Mouse (Mus musculus) midbrain, embryonic 11.5 days (tissue): Measurements from ENCODE around the gene Mymk. TPM values are rescaled to one million over a fixed set of nuclear protein-coding genes. Genes with fewer than 3 reads are reported as not detected.

Experiments used
- ATAC-seq: fragments of 200-750 bp; cut with Nextera tagmentation; 2 replicates; pipeline ENCODE4 v1.8.0; 2017; ENCODE audit warnings: moderate TSS enrichment, moderate library complexity; ENCODE audit not compliant: low FRiP score
- DNase-seq: peaks from one replicate; pipeline ENCODE4 v3.0.0; 2015; ENCODE audit warnings: low spot score; ENCODE audit errors: missing footprints
- H3K27ac ChIP-seq: fragments of 300-500 bp; sonication (generic); 2 replicates; pipeline ENCODE4 v1.5.1; 2014; ENCODE audit warnings: low read depth, low read length
- H3K27me3 ChIP-seq: fragments of 300-500 bp; sonication (generic); 2 replicates; pipeline ENCODE4 v1.6.1; 2014; ENCODE audit warnings: mild to moderate bottlenecking, low read length, moderate library complexity, mixed read lengths; ENCODE audit not compliant: control insufficient read depth, insufficient read depth
- H3K36me3 ChIP-seq: fragments of 300-500 bp; sonication (generic); 2 replicates; pipeline ENCODE4 v1.6.1; 2014; ENCODE audit warnings: mild to moderate bottlenecking, low read length, moderate library complexity, mixed read lengths; ENCODE audit not compliant: control insufficient read depth, insufficient read depth
- H3K4me1 ChIP-seq: fragments of 300-500 bp; sonication (generic); 2 replicates; pipeline ENCODE4 v1.6.1; 2014; ENCODE audit warnings: low read length; ENCODE audit not compliant: control insufficient read depth, insufficient read depth
- H3K4me2 ChIP-seq: fragments of 300-500 bp; sonication (generic); 2 replicates; pipeline ENCODE4 v1.6.1; 2014; ENCODE audit warnings: mild to moderate bottlenecking, moderate library complexity
- H3K4me3 ChIP-seq: fragments of 300-500 bp; sonication (generic); 2 replicates; pipeline ENCODE4 v1.5.1; 2014; ENCODE audit warnings: low read depth, low read length
- H3K9ac ChIP-seq: fragments of 300-500 bp; sonication (generic); 2 replicates; pipeline ENCODE4 v1.6.1; 2014; ENCODE audit warnings: low read length
- H3K9me3 ChIP-seq: fragments of 300-500 bp; sonication (generic); 2 replicates; pipeline ENCODE4 v1.6.1; 2016; ENCODE audit warnings: low read length; ENCODE audit not compliant: control insufficient read depth
- WGBS: fragments of 180-500 bp; shearing (Covaris S2); extraction: QIAGEN DNeasy Blood & Tissue Kit; methylation state at CpG from one replicate; pipeline ENCODE4 v1.1.7; 2014; 5-methylcytosine and 5-hydroxymethylcytosine counted together
- polyA plus RNA-seq: library from polyadenylated mRNA; unstranded; fragments of >200 nt; fragmentation: Nextera tagmentation; extraction: Ambion mirVana; gene quantifications from 2 replicates; pipeline ENCODE4 v1.2.1, GENCODE M21; 2014

Gene Mymk
- polyA plus RNA-seq, 1 experiment from 2014 or later = not detected

DNA sequence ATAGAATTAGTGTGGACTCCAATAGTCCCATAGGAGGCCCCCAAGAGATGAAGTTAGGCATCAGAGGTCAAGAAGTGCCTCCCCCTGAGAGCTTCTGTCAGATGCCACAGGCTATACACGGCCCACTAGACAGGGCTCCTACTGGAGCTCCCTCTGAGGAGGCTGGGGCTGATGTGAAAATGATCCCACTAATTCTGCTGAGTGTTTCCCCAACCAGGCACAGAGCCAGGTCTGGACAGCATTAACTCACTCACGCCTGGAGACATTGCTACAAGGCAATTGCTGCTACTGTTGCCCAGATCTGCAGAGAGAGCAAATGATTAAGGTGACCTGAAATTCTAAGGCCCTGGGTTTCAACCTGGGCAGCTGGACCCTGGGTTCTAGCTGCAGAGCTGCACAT lies 13.8 kb upstream of the Mymk start:
- DNase-seq = no peak
- 43% methylated on average over 2 of the region's 2 CpGs for WGBS
- H3K4me1 ChIP-seq = no peaks in the 10 kb centered on the region
- no peak overlapping the region for H3K4me2 ChIP-seq
- H3K36me3 ChIP-seq = no peaks in the 10 kb centered on the region
- no peaks in the 10 kb centered on the region for H3K9me3 ChIP-seq
- no peaks in the 10 kb centered on the region for H3K27me3 ChIP-seq
- no peak overlapping the region for H3K4me3 ChIP-seq
- no peak overlapping the region for H3K9ac ChIP-seq
- ATAC-seq = no peak
- H3K27ac ChIP-seq = no peak overlapping the region

DNA sequence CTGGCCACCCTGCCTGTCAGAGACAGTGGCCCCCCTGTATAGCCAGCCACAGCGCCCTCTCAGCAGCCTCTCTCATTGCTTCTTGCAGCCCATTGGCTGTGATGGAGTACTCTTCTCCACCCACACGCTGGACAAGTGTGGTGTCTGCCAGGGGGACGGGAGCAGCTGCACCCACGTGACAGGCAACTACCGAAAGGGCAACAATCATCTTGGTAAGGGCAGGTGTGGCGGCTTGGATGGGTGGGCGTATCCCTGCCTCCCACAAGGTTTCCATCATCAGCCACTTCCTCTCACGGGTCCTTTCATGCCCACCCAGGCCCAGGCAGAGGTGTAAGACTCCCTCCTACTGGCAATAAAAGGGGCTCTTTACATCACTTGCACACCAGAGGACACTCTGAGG lies 13.0 kb upstream of the Mymk start:
- H3K36me3 ChIP-seq = no peaks in the 10 kb centered on the region
- ATAC-seq = no peak

DNA sequence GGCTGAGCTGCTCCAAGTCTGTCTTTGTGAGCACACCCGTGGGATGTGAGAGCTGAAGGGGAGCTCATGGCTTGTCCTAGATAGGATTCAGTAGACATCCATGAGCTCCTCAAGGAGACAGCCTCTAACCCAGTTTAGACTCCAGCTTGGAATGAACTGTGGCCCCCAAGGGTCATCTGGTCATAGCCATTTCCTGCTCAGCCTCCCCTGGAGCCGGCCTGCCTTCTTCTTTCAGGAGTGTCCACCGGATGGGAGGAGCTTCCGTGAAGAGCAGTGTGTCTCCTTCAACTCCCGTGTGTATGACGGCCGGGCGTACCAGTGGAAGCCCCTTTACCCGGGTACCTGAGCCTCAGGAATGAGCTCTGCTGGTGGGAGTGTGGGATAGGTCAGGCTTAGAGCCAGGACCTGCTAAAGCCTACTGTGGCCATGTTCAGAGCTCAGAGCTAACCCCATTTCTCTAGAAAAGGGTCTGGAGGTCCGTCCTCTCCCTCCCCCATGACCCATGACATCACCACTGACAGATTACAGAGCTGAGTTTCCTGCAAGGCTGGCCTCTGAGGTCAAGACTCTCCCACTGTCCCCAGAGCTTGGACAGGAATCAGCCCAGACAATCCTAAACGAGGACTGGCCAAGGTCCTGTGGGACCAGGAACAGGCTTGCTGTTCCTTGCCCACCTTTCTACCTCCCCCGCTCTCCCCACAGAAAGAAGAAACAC lies 11.9 kb upstream of the Mymk start:
- Histone ChIP-seq H3K9ac (no peak overlapping the region), H3K9me3 (no peaks in the 10 kb centered on the region), H3K27me3 (no peaks in the 10 kb centered on the region), H3K27ac (no peak overlapping the region), H3K4me1 (peaks cover 8% of the 10 kb centered on the region), H3K4me2 (no peak overlapping the region), H3K4me3 (no peak overlapping the region), H3K36me3 (no peaks in the 10 kb centered on the region)
- ATAC-seq = no peak
- DNase-seq = no peak
- WGBS = 85% methylated on average over 12 of the region's 12 CpGs

More for the DNA sequence above, 13.0 kb upstream of the Mymk start:
- no peaks in the 10 kb centered on the region for H3K9me3 ChIP-seq
- WGBS = 62% methylated on average over 8 of the region's 8 CpGs
- H3K27me3 ChIP-seq = no peaks in the 10 kb centered on the region
- H3K27ac ChIP-seq = no peak overlapping the region
- H3K4me1 ChIP-seq = no peaks in the 10 kb centered on the region
- H3K9ac ChIP-seq = no peak overlapping the region
- DNase-seq = no peak
- no peak overlapping the region for H3K4me3 ChIP-seq
- H3K4me2 ChIP-seq = no peak overlapping the region

DNA sequence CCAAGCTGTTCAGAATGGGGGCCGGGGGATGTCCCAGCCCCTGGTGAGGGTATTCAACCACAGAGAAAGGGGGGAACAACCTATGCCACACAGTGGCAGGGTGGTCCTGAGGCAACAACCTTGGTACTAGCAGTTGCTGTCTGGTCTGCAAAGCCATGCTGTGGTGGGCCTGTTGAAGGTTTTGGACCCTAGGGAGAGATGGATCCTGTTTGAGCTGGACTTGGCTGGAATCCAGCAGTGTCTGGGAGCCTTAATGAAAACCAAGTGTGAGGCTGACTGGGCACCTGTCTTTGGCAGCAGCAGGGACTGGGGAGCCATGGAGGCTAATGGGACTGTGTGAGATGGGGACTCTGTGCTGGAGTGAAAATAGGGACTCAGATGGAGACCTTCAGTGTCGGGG lies 7.7 kb upstream of the Mymk start:
- WGBS = 69% methylated on average over 2 of the region's 2 CpGs

DNA sequence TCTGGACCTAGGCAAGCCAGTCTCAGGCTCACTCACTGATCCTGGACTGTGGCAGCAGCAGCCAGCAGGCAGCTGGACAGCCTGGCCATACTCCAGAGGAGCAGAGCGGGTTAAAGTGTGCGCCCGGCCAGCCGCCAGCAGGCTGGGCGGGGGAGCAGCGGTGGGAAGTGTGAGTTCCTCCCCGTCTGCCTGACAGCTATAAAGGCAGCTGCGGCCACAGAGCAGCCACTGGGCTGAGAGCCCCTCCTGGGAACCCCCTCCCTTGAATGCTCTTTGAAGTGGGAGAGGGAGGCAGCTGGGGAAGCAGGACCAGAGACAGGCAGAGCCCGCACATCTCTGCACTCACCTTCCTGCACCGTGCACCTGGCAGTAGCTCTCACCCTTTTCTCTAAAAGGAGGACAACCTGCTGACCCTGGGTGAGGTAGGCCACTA lies 7.2 kb upstream of the Mymk start, which contains the start of gene Adamtsl2:
Gene Adamtsl2 (plus strand): TSS at position 228 of the 433 bp plus-strand sequence.
- WGBS = 4% methylated on average over 10 of the region's 10 CpGs
- peaks cover 11% of the 10 kb centered on the region for H3K4me1 ChIP-seq
- no peak within 1 kb of the TSS for H3K4me3 ChIP-seq

More for the DNA sequence above, 7.7 kb upstream of the Mymk start:
- no peaks in the 10 kb centered on the region for H3K9me3 ChIP-seq
- no peak overlapping the region for H3K4me3 ChIP-seq
- H3K36me3 ChIP-seq = no peaks in the 10 kb centered on the region
- H3K4me2 ChIP-seq = no peak overlapping the region
- DNase-seq = no peak
- H3K4me1 ChIP-seq = peaks cover 11% of the 10 kb centered on the region
- no peak overlapping the region for H3K27ac ChIP-seq
- peak; percentile 33; the same call in 1 of the 2 replicates for ATAC-seq
- H3K27me3 ChIP-seq = no peaks in the 10 kb centered on the region
- no peak overlapping the region for H3K9ac ChIP-seq

DNA sequence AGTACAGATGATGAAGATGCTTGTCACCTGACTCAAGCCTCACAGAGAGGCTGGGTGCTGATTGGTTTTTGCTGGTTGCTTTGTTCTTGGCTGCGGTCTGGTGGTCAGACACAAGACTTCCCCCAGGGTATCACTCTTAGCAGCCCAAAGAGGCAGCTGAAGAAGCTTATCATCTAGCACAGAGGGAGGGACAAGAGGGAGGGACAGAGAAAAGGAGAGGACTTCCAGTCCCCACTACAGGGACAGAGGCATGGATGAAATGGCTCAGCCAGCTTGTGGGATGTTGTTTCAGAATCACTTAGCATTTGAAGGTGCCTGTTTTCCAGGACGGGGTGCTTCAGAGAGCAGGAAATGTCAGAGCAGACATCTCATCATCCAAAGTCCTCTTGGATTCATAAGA lies 6.3 kb upstream of the Mymk start:
- no peaks in the 10 kb centered on the region for H3K36me3 ChIP-seq
- 23% methylated on average over 2 of the region's 2 CpGs for WGBS
- no peak overlapping the region for H3K4me2 ChIP-seq
- no peak for DNase-seq
- H3K9me3 ChIP-seq = no peaks in the 10 kb centered on the region
- H3K4me3 ChIP-seq = no peak overlapping the region
- H3K4me1 ChIP-seq = peaks cover 11% of the 10 kb centered on the region
- no peak overlapping the region for H3K9ac ChIP-seq
- ATAC-seq = no peak
- H3K27me3 ChIP-seq = no peaks in the 10 kb centered on the region
- no peak overlapping the region for H3K27ac ChIP-seq

More for the DNA sequence above, 7.2 kb upstream of the Mymk start, which contains the start of gene Adamtsl2:
- no peaks in the 10 kb centered on the region for H3K27me3 ChIP-seq
- H3K4me2 ChIP-seq = no peak within 1 kb of the TSS
- no peaks in the 10 kb centered on the region for H3K9me3 ChIP-seq
- H3K36me3 ChIP-seq = no peaks in the 10 kb centered on the region
- peak; percentile 90 for DNase-seq
- peak; percentile 73 for ATAC-seq
- H3K27ac ChIP-seq = no peak within 1 kb of the TSS
- no peak within 1 kb of the TSS for H3K9ac ChIP-seq

DNA sequence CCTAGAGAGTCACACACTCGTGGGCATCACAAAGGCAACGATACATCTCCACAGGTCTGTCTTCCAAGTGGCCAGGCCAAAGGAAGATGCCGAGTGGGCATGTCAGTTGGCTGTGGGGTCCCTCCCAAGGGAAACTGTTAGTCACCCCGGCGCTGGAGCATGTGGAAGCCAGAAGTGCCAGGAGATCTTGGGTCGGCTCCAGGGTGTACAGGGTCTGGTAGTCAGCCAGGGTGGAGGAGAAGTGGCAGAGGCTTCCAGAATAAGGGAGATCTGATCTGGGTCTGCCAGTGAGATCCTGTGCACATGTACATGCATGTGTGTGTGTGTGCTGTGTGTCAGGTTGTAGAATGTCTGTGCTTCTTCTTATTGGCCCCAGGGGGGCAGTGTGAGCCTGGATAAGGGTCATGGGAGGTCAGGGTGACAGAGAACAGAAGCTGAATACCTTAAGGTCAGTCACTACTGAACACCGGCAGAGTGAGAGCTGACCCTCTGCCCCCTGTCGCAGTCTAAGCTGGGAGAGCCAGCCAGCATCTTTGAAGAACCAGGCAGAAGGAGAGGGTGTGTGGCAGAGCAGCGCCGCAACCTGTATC lies 5.8 kb upstream of the Mymk start:
- H3K27me3 ChIP-seq = no peaks in the 10 kb centered on the region
- no peak for DNase-seq
- WGBS = 55% methylated on average over 10 of the region's 10 CpGs
- H3K4me3 ChIP-seq = no peak overlapping the region
- H3K36me3 ChIP-seq = no peaks in the 10 kb centered on the region
- no peak overlapping the region for H3K9ac ChIP-seq
- H3K4me2 ChIP-seq = no peak overlapping the region
- no peak for ATAC-seq
- no peaks in the 10 kb centered on the region for H3K9me3 ChIP-seq
- no peak overlapping the region for H3K27ac ChIP-seq
- peaks cover 11% of the 10 kb centered on the region for H3K4me1 ChIP-seq

DNA sequence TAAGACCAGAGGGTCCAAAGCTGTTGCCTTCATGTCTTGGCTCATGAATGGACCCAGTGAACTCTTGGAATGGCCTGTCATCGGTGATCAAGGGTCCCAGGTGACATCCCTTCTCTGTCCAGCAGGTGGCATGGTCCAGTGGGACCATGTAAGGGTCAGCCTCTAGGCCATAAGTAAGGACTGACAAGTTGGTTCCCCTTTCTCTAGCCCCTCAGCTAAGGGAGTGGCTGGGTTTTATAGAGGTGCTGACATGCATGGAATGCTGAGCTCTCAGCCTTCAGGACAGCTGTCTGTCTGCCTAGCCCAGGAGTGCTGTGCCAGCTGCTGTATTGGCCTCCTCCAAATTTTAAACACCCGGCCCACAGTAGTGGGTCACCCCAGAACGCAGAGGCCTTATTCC lies 3.5 kb upstream of the Mymk start:
- no peak for ATAC-seq
- Histone ChIP-seq H3K9me3 (no peaks in the 10 kb centered on the region), H3K9ac (no peak overlapping the region), H3K4me2 (no peak overlapping the region), H3K4me3 (no peak overlapping the region), H3K4me1 (peaks cover 11% of the 10 kb centered on the region), H3K27me3 (no peaks in the 10 kb centered on the region), H3K27ac (no peak overlapping the region), H3K36me3 (no peaks in the 10 kb centered on the region)
- no peak for DNase-seq
- 72% methylated on average over 3 of the region's 3 CpGs for WGBS

DNA sequence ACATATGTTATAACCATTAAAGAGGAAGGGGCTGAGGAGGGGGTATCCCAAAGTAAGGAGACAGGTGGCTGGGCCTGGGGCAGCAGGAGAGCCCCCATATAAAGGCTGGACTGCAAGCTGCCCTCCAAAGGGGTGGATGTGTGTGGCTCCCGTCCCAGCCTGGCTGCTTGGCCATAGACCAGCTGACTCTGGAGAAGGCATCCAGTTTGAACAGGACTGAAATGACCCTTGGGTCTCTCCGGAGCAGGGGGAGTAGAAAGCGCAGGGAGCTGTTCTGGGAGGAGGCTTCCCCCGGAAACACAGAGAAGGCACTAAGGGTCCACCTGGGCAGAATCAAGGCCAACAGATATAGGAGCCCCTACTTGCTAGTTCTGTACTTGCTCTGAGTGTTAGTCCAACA lies 2.8 kb upstream of the Mymk start:
- Histone ChIP-seq H3K9ac (no peak overlapping the region), H3K4me3 (no peak overlapping the region), H3K4me1 (peaks cover 11% of the 10 kb centered on the region), H3K27ac (no peak overlapping the region), H3K36me3 (no peaks in the 10 kb centered on the region), H3K9me3 (no peaks in the 10 kb centered on the region), H3K4me2 (no peak overlapping the region), H3K27me3 (no peaks in the 10 kb centered on the region)
- ATAC-seq = no peak
- WGBS = 86% methylated on average over 4 of the region's 4 CpGs
- DNase-seq = no peak
